Mouse (Mus musculus) liver, embryonic 11.5 days (tissue): Measurements from ENCODE around the gene Khk. TPM values are rescaled to one million over a fixed set of nuclear protein-coding genes. Genes with fewer than 3 reads are reported as not detected.

Source experiments
- ATAC-seq: fragments of 200-750 bp; cut with Nextera tagmentation; replicated peaks from 2 replicates; pipeline ENCODE4 v1.8.0; 2017; ENCODE audit warnings: moderate number of reproducible peaks, mild to moderate bottlenecking, moderate TSS enrichment, moderate library complexity; ENCODE audit not compliant: low FRiP score
- DNase-seq: peaks from one replicate; pipeline ENCODE4 v3.0.0-alpha.2; 2017; ENCODE audit warnings: low spot score
- H3K27ac ChIP-seq: fragments of 300-500 bp; sonication (generic); 2 replicates; pipeline ENCODE4 v1.5.1; 2014; ENCODE audit warnings: mild to moderate bottlenecking, low read depth, low read length, control low read depth
- H3K27me3 ChIP-seq: fragments of 300-500 bp; sonication (generic); replicated peaks from 2 replicates; pipeline ENCODE4 v1.6.1; 2014; ENCODE audit warnings: low read length, mixed read lengths; ENCODE audit not compliant: control insufficient read depth, insufficient read depth
- H3K36me3 ChIP-seq: fragments of 300-500 bp; sonication (generic); 2 replicates; pipeline ENCODE4 v1.6.1; 2014; ENCODE audit warnings: mild to moderate bottlenecking, low read length, moderate library complexity, mixed read lengths; ENCODE audit not compliant: control insufficient read depth, insufficient read depth
- H3K4me1 ChIP-seq: fragments of 300-500 bp; sonication (generic); replicated peaks from 2 replicates; pipeline ENCODE4 v1.6.1; 2014; ENCODE audit warnings: low read length, mixed read lengths; ENCODE audit not compliant: control insufficient read depth, insufficient read depth
- H3K4me2 ChIP-seq: fragments of 300-500 bp; sonication (generic); 2 replicates; pipeline ENCODE4 v1.6.1; 2014; ENCODE audit warnings: mild to moderate bottlenecking, control low read depth, moderate library complexity
- H3K4me3 ChIP-seq: fragments of 300-500 bp; sonication (generic); 2 replicates; pipeline ENCODE4 v1.5.1; 2014; ENCODE audit warnings: low read depth, low read length, control low read depth
- H3K9ac ChIP-seq: fragments of 300-500 bp; sonication (generic); 2 replicates; pipeline ENCODE4 v1.6.1; 2014; ENCODE audit warnings: low read depth, low read length, control low read depth
- H3K9me3 ChIP-seq: fragments of 300-500 bp; sonication (generic); 2 replicates; pipeline ENCODE4 v1.6.1; 2016; ENCODE audit warnings: low read length, inconsistent platforms, mixed read lengths; ENCODE audit not compliant: control insufficient read depth
- WGBS: fragments of 180-500 bp; shearing (Covaris S2); extraction: QIAGEN DNeasy Blood & Tissue Kit; methylation state at CpG from one replicate; pipeline ENCODE4 v1.1.7; 2014; 5-methylcytosine and 5-hydroxymethylcytosine counted together
- polyA plus RNA-seq: library from polyadenylated mRNA; unstranded; fragments of >200 nt; fragmentation: Nextera tagmentation; extraction: Ambion mirVana; gene quantifications from 2 replicates; pipeline ENCODE4 v1.2.1, GENCODE M21; 2014

Gene Khk
- polyA plus RNA-seq, 1 experiment from 2014 or later: 58.6 TPM

GRCm38 (mm10) chr5:30933705-30934104 is 12.5 kb downstream of the Khk start:
- H3K27me3 ChIP-seq: no peaks in the 10 kb centered on the region
- WGBS: 64% methylated on average over 5 of the region's 5 CpGs
- H3K4me1 ChIP-seq: no peaks in the 10 kb centered on the region
- no peak overlapping the region for H3K4me2 ChIP-seq
- H3K4me3 ChIP-seq: no peak overlapping the region
- ATAC-seq: no peak
- no peaks in the 10 kb centered on the region for H3K9me3 ChIP-seq
- no peaks in the 10 kb centered on the region for H3K36me3 ChIP-seq
- no peak for DNase-seq
- H3K27ac ChIP-seq: no peak overlapping the region
- no peak overlapping the region for H3K9ac ChIP-seq

- no peaks in the 10 kb centered on the region for H3K9me3 ChIP-seq
- H3K4me2 ChIP-seq: no peak overlapping the region
- H3K27me3 ChIP-seq: no peaks in the 10 kb centered on the region
- H3K4me1 ChIP-seq: no peaks in the 10 kb centered on the region
- no peak for DNase-seq
- H3K4me3 ChIP-seq: no peak overlapping the region
- no peaks in the 10 kb centered on the region for H3K36me3 ChIP-seq
- H3K27ac ChIP-seq: no peak overlapping the region
- 83% methylated on average over 5 of the region's 5 CpGs for WGBS
- no peak for ATAC-seq
- no peak overlapping the region for H3K9ac ChIP-seq
Observed at GRCm38 (mm10) chr5:30934725-30935461, 13.7 kb downstream of the Khk start.

- 93% methylated on average over 2 of the region's 2 CpGs for WGBS
- ATAC-seq (no peak), DNase-seq (no peak)
- Histone ChIP-seq H3K4me1 (peaks cover 3% of the 10 kb centered on the region; the same call in 1 of the 2 replicates), H3K4me2 (no peak overlapping the region), H3K27me3 (peaks cover 5% of the 10 kb centered on the region; the same call in 1 of the 2 replicates), H3K36me3 (no peaks in the 10 kb centered on the region), H3K4me3 (no peak overlapping the region), H3K9me3 (no peaks in the 10 kb centered on the region), H3K27ac (no peak overlapping the region), H3K9ac (no peak overlapping the region)
Observed at GRCm38 (mm10) chr5:30943004-30943403, 21.8 kb downstream of the Khk start.

GRCm38 (mm10) chr5:30944344-30944743 is 23.1 kb downstream of the Khk start:
- H3K4me3 ChIP-seq: no peak overlapping the region
- H3K27me3 ChIP-seq: peaks cover 5% of the 10 kb centered on the region; the same call in 1 of the 2 replicates
- H3K9ac ChIP-seq: no peak overlapping the region
- H3K9me3 ChIP-seq: no peaks in the 10 kb centered on the region
- WGBS: 81% methylated on average over 6 of the region's 6 CpGs
- peaks cover 9% of the 10 kb centered on the region for H3K4me1 ChIP-seq
- no peaks in the 10 kb centered on the region for H3K36me3 ChIP-seq
- no peak for ATAC-seq
- no peak overlapping the region for H3K4me2 ChIP-seq
- H3K27ac ChIP-seq: no peak overlapping the region
- DNase-seq: no peak

- H3K4me2 ChIP-seq: peak within 1 kb of the TSS; percentile 62
- no peaks in the 10 kb centered on the region for H3K9me3 ChIP-seq
- H3K36me3 ChIP-seq: no peaks in the 10 kb centered on the region
- H3K27me3 ChIP-seq: peaks cover 5% of the 10 kb centered on the region; the same call in 1 of the 2 replicates
- peak within 1 kb of the TSS; percentile 26 for H3K9ac ChIP-seq
- no peak within 1 kb of the TSS for H3K27ac ChIP-seq
- DNase-seq (peak; percentile 41), ATAC-seq (peak; percentile 51; the same call in 1 of the 2 replicates)
- WGBS: 8% methylated on average over 44 of the region's 44 CpGs
- peak within 1 kb of the TSS; percentile 35 for H3K4me3 ChIP-seq
- H3K4me1 ChIP-seq: peaks cover 11% of the 10 kb centered on the region
Observed at GRCm38 (mm10) chr5:30944956-30945781, 23.9 kb downstream of the Khk start, which contains the start of gene Cgref1. Cgref1 (minus strand) TSS chr5:30945591.

- H3K4me2 ChIP-seq: no peak overlapping the region; the same call in 1 of the 2 replicates
- H3K9me3 ChIP-seq: no peaks in the 10 kb centered on the region
- DNase-seq: no peak
- H3K9ac ChIP-seq: no peak overlapping the region
- H3K27ac ChIP-seq: no peak overlapping the region
- H3K36me3 ChIP-seq: peaks cover 9% of the 10 kb centered on the region
- H3K4me3 ChIP-seq: no peak overlapping the region
- peaks cover 5% of the 10 kb centered on the region; the same call in 1 of the 2 replicates for H3K27me3 ChIP-seq
- WGBS: 72% methylated on average over 5 of the region's 5 CpGs
- no peak for ATAC-seq
- peaks cover 14% of the 10 kb centered on the region for H3K4me1 ChIP-seq
Observed at GRCm38 (mm10) chr5:30948620-30949019, 27.4 kb downstream of the Khk start.

GRCm38 (mm10) chr5:30949654-30950326 is 28.6 kb downstream of the Khk start:
- Histone ChIP-seq H3K27ac (peak overlapping the region; percentile 6; the same call in 1 of the 2 replicates), H3K27me3 (peaks cover 5% of the 10 kb centered on the region; the same call in 1 of the 2 replicates), H3K9ac (peak overlapping the region; percentile 63), H3K9me3 (no peaks in the 10 kb centered on the region), H3K4me2 (peak overlapping the region; percentile 78), H3K36me3 (peaks cover 19% of the 10 kb centered on the region), H3K4me1 (peaks cover 14% of the 10 kb centered on the region), H3K4me3 (peak overlapping the region; percentile 62)
- peak; percentile 91 for ATAC-seq
- peak; percentile 92 for DNase-seq
- WGBS: under 1% methylated on average over 31 of the region's 31 CpGs

- H3K4me2 ChIP-seq: peak overlapping the region; percentile 78
- H3K4me1 ChIP-seq: peaks cover 10% of the 10 kb centered on the region
- peak overlapping the region; percentile 6; the same call in 1 of the 2 replicates for H3K27ac ChIP-seq
- H3K9ac ChIP-seq: peak overlapping the region; percentile 63
- H3K9me3 ChIP-seq: no peaks in the 10 kb centered on the region
- 74% methylated on average over 4 of the region's 4 CpGs for WGBS
- peak overlapping the region; percentile 62 for H3K4me3 ChIP-seq
- H3K36me3 ChIP-seq: peaks cover 22% of the 10 kb centered on the region
- ATAC-seq (no peak), DNase-seq (no peak)
- H3K27me3 ChIP-seq: peaks cover 2% of the 10 kb centered on the region; the same call in 1 of the 2 replicates
Observed at GRCm38 (mm10) chr5:30950451-30950850, 29.2 kb downstream of the Khk start.
